In genomic region chr6:114643716-114644115, GRCm38 (mm10) we compare ENCODE assay signal across 8 mouse cellular contexts. TPM values are rescaled to one million over a fixed set of nuclear protein-coding genes. Genes with fewer than 3 reads are reported as not detected.
DNase-seq lines count a peak whose midpoint lies in the region; ATAC-seq and TF ChIP-seq lines count a peak whose summit lies in the region.

No protein-coding gene starts in this region.

- peak overlapping the region; percentile 90 for H3K9ac ChIP-seq in liver, adult 2 months (ENCODE audit: low read depth, low read length)
- H3K9ac ChIP-seq in intestine, embryonic 14.5 days (ENCODE audit: low read length), result peak overlapping the region; percentile 62
- H3K9ac ChIP-seq in neural tube, embryonic 12.5 days, result peak overlapping the region; percentile 60

- H3K4me3 ChIP-seq in liver, adult 2 months (ENCODE audit: insufficient read depth, low read depth, low read length), result peak overlapping the region; percentile 89
- H3K4me3 ChIP-seq in embryonic facial prominence, embryonic 10.5 days, result peak overlapping the region; percentile 84
- peak overlapping the region; percentile 66 for H3K4me3 ChIP-seq in intestine, embryonic 14.5 days (ENCODE audit: low read depth, low read length)
- peak overlapping the region; percentile 76 for H3K4me3 ChIP-seq in neural tube, embryonic 12.5 days

- H3K4me1 ChIP-seq in liver, adult 2 months (ENCODE audit: control insufficient read depth, insufficient read depth, low read length), result peaks cover 26% of the 10 kb centered on the region
- H3K4me1 ChIP-seq in embryonic facial prominence, embryonic 10.5 days, result peaks cover 8% of the 10 kb centered on the region
- peaks cover 4% of the 10 kb centered on the region; the same call in 1 of the 2 replicates for H3K4me1 ChIP-seq in intestine, embryonic 14.5 days (replicated peaks; ENCODE audit: control insufficient read depth, insufficient read depth, low read length)
- H3K4me1 ChIP-seq in neural tube, embryonic 12.5 days, result peaks cover 7% of the 10 kb centered on the region

- no peaks in the 10 kb centered on the region for H3K79me2 ChIP-seq in liver, adult 2 months (ENCODE audit: control insufficient read depth, insufficient read depth, low read length)

- WGBS in liver, adult 2 months, result 29% methylated on average over 8 of the region's 8 CpGs
- WGBS in embryonic facial prominence, embryonic 10.5 days, result 46% methylated on average over 8 of the region's 8 CpGs
- 40% methylated on average over 8 of the region's 8 CpGs for WGBS in intestine, embryonic 14.5 days
- 45% methylated on average over 8 of the region's 8 CpGs for WGBS in neural tube, embryonic 12.5 days

- H3K27ac ChIP-seq in liver, adult 2 months (replicated peaks; ENCODE audit: insufficient read depth, low read depth, low read length), result peak overlapping the region; percentile 87
- H3K27ac ChIP-seq in embryonic facial prominence, embryonic 10.5 days (replicated peaks), result no peak overlapping the region
- H3K27ac ChIP-seq in intestine, embryonic 14.5 days (ENCODE audit: low read depth), result no peak overlapping the region
- no peak overlapping the region for H3K27ac ChIP-seq in neural tube, embryonic 12.5 days

- H3K27me3 ChIP-seq in liver, adult 2 months (ENCODE audit: control insufficient read depth, insufficient read depth, low read length), result no peaks in the 10 kb centered on the region
- no peaks in the 10 kb centered on the region for H3K27me3 ChIP-seq in embryonic facial prominence, embryonic 10.5 days (replicated peaks; ENCODE audit: low read depth, poor library complexity, severe bottlenecking)
- H3K27me3 ChIP-seq in intestine, embryonic 14.5 days (replicated peaks; ENCODE audit: control insufficient read depth, insufficient read depth, low read length), result no peaks in the 10 kb centered on the region
- no peaks in the 10 kb centered on the region for H3K27me3 ChIP-seq in neural tube, embryonic 12.5 days (replicated peaks)

- TF ChIP-seq CTCF in liver, adult 2 months (IDR thresholded peaks at IDR 0.05; ENCODE audit: low read depth, low read length), result no peak

- no peak for DNase-seq in liver, adult 2 months (ENCODE audit: extremely low read depth, low read depth, low spot score)
- no peak for DNase-seq in liver
- DNase-seq in embryonic facial prominence, embryonic 10.5 days (ENCODE audit: low spot score), result no peak
- DNase-seq in intestine, embryonic 14.5 days (ENCODE audit: low spot score), result no peak
- no peak for DNase-seq in T-cell, adult 2 months (ENCODE audit: low spot score)
- no peak for DNase-seq in Muller cell, postnatal 12 days (ENCODE audit: inconsistent ontology term)
- DNase-seq in kidney, postnatal 36 days, result no peak

- H3K4me2 ChIP-seq in intestine, embryonic 14.5 days (ENCODE audit: low read length), result peak overlapping the region; percentile 95
- H3K4me2 ChIP-seq in neural tube, embryonic 12.5 days (replicated peaks), result peak overlapping the region; percentile 91

- no peaks in the 10 kb centered on the region for H3K9me3 ChIP-seq in embryonic facial prominence, embryonic 10.5 days
- no peaks in the 10 kb centered on the region for H3K9me3 ChIP-seq in intestine, embryonic 14.5 days (ENCODE audit: control insufficient read depth, low read length)
- H3K9me3 ChIP-seq in neural tube, embryonic 12.5 days, result no peaks in the 10 kb centered on the region

- TF ChIP-seq POLR2A in liver, adult 2 months (IDR thresholded peaks at IDR 0.05; ENCODE audit: extremely low read depth, insufficient read depth, low read length), result no peak

- H3K36me3 ChIP-seq in liver, adult 2 months (ENCODE audit: control insufficient read depth, insufficient read depth, low read length), result no peaks in the 10 kb centered on the region
- H3K36me3 ChIP-seq in embryonic facial prominence, embryonic 10.5 days (replicated peaks), result no peaks in the 10 kb centered on the region
- H3K36me3 ChIP-seq in intestine, embryonic 14.5 days (ENCODE audit: control insufficient read depth, insufficient read depth, low read length), result no peaks in the 10 kb centered on the region
- no peaks in the 10 kb centered on the region for H3K36me3 ChIP-seq in neural tube, embryonic 12.5 days

- ATAC-seq in intestine, embryonic 14.5 days (replicated peaks; ENCODE audit: low FRiP score, low TSS enrichment, low read depth), result no peak
- 0 out of 2 replicates have a peak, but pooled peaks have one; percentile 7 for ATAC-seq in neural tube, embryonic 12.5 days (ENCODE audit: low FRiP score, low read depth)

RNA-seq across cellular contexts. Expression of gene Atg7, which starts 0.8 kb away (rescaled TPM):
- 18.8 and 22.6 TPM in 2 replicates for total RNA-seq in liver, adult 2 months (2014; rRNA removed)
- 31.7 and 36.7 TPM in 2 replicates for polyA plus RNA-seq in liver, adult 2 months (2012; rRNA removed)
- 19.7 TPM in 2 replicates for polyA plus RNA-seq in embryonic facial prominence, embryonic 10.5 days (2016; fragmentation: Nextera tagmentation; extraction: Ambion mirVana)
- polyA plus RNA-seq in intestine, embryonic 14.5 days (2014; fragmentation: Nextera tagmentation; extraction: Ambion mirVana), result 22.8 and 24.4 TPM in 2 replicates
- polyA plus RNA-seq in neural tube, embryonic 12.5 days (2016; fragmentation: Nextera tagmentation; extraction: Ambion mirVana), result 19.2 and 19.6 TPM in 2 replicates
